12 mouse cellular contexts compared by ENCODE assay signal in genomic region chr6:127086739-127087138, GRCm38 (mm10). TPM values are rescaled to one million over a fixed set of nuclear protein-coding genes. Genes with fewer than 3 reads are reported as not detected.
DNase-seq lines count a peak whose midpoint lies in the region; ATAC-seq and TF ChIP-seq lines count a peak whose summit lies in the region.
"Had no signal": no experiment of that assay in that cellular context is flagged by ENCODE, and none has a peak within 500 bp of the region (broad histone marks: within the 10 kb centered on the region; RNA-seq: fewer than 3 reads in every experiment).

No protein-coding gene starts in this region.

- DNase-seq in adrenal gland, postnatal 10 days, result peak; percentile 59
- DNase-seq in adrenal gland, adult 8-10 months, result no peak
- peak; percentile 68 for DNase-seq in lung, postnatal 10 days
- DNase-seq in lung, adult 2 months, result no peak
- DNase-seq in forelimb bud, embryonic 11.5 days (ENCODE audit: low read depth, low spot score), result peak; percentile 86
- peak; percentile 48 for DNase-seq in lung, postnatal 25 days (ENCODE audit: low spot score)
- DNase-seq in forebrain, embryonic 14.5 days (ENCODE audit: low spot score), result no peak
- DNase-seq in spleen, postnatal 4 days (ENCODE audit: low spot score in 2 of 2), result no peak

- no peak for TF ChIP-seq POLR2A in lung, adult 2 months (IDR thresholded peaks at IDR 0.05; ENCODE audit: borderline replicate concordance, extremely low read depth, low read depth, low read length)

- H3K27ac ChIP-seq in forebrain, embryonic 14.5 days (ENCODE audit: low read depth, low read length), result no peak overlapping the region

- H3K4me2 ChIP-seq in forebrain, embryonic 14.5 days (ENCODE audit: low read length), result no peak overlapping the region

- no peak for TF ChIP-seq CTCF in lung, adult 2 months (IDR thresholded peaks at IDR 0.05; ENCODE audit: insufficient read depth, low read length)

- H3K9me3 ChIP-seq in forebrain, embryonic 14.5 days (replicated peaks; ENCODE audit: control insufficient read depth, low read length), result no peaks in the 10 kb centered on the region
- H3K9me3 ChIP-seq: megakaryocyte, embryonic 14.5 days had no signal

- 51% methylated on average over 4 of the region's 4 CpGs for WGBS in lung, adult 2 months
- WGBS in forebrain, embryonic 14.5 days, result 63% methylated on average over 4 of the region's 4 CpGs

- H3K9ac ChIP-seq in forebrain, embryonic 14.5 days (ENCODE audit: low read length), result no peak overlapping the region

- no peaks in the 10 kb centered on the region for H3K4me1 ChIP-seq in lung, adult 2 months (ENCODE audit: control insufficient read depth, insufficient read depth, low read length)
- no peaks in the 10 kb centered on the region for H3K4me1 ChIP-seq in forebrain, embryonic 14.5 days (ENCODE audit: control insufficient read depth, insufficient read depth, low read length)
- H3K4me1 ChIP-seq: megakaryocyte, embryonic 14.5 days had no signal

- peaks cover 46% of the 10 kb centered on the region for H3K36me3 ChIP-seq in forebrain, embryonic 14.5 days (ENCODE audit: control insufficient read depth, insufficient read depth, low read length)

- no peaks in the 10 kb centered on the region for H3K27me3 ChIP-seq in forebrain, embryonic 14.5 days (replicated peaks; ENCODE audit: control insufficient read depth, insufficient read depth, low read length)

- ATAC-seq in forebrain, embryonic 14.5 days, result no peak

- no peak overlapping the region for H3K4me3 ChIP-seq in lung, adult 2 months (replicated peaks; ENCODE audit: extremely low read depth, low read depth, low read length)
- no peak overlapping the region for H3K4me3 ChIP-seq in forebrain, embryonic 14.5 days (ENCODE audit: low read depth, low read length)
- H3K4me3 ChIP-seq: megakaryocyte, embryonic 14.5 days had no signal

RNA-seq across cellular contexts. Expression of gene Fgf23, which starts 14.0 kb away (rescaled TPM):
- not detected for total RNA-seq in adrenal gland, postnatal 10 days (2021)
- total RNA-seq in adrenal gland, adult 8-10 months (2022), result not detected
- not detected in 2 replicates for polyA plus RNA-seq in lung, adult 2 months (2012; rRNA removed)
- polyA plus RNA-seq in forebrain, embryonic 14.5 days (2014; fragmentation: Nextera tagmentation; extraction: Ambion mirVana), result 0.09 and 0.11 TPM in 2 replicates
- polyA plus RNA-seq: C2C12; intestine, embryonic 14.5 days; stomach, embryonic 16.5 days had no signal

RNA-seq across cellular contexts. Expression of gene Tigar, which starts 22.6 kb away (rescaled TPM):
- 10 to 100 TPM; 12.5 to 16.2 TPM for total RNA-seq in adrenal gland, postnatal 10 days (2021)
- total RNA-seq in adrenal gland, adult 8-10 months (2022), result 10 to 100 TPM; 17.6 to 25.7 (median 22.0) TPM
- 2.7 and 4.1 TPM in 2 replicates for polyA plus RNA-seq in lung, adult 2 months (2012; rRNA removed)
- 7.4 and 8.1 TPM in 2 replicates for polyA plus RNA-seq in forebrain, embryonic 14.5 days (2014; fragmentation: Nextera tagmentation; extraction: Ambion mirVana)

Comparison
In these comparisons a context has a peak if more than half of its experiments do, and no peak if none do; other contexts are left out.
1. DNase-seq: peak in adrenal gland, postnatal 10 days (single experiment), lung, postnatal 10 days (single experiment), forelimb bud, embryonic 11.5 days (single experiment) and lung, postnatal 25 days (single experiment); none in adrenal gland, adult 8-10 months (single experiment), lung, adult 2 months (single experiment), forebrain, embryonic 14.5 days (single experiment) and spleen, postnatal 4 days (0 of 2).